Mouse (Mus musculus): Measurements from ENCODE around the gene Gm17584. TPM values are rescaled to one million over a fixed set of nuclear protein-coding genes. Genes with fewer than 3 reads are reported as not detected.

Gm17584 gene
- not detected for polyA plus RNA-seq (2017; shearing (Covaris generic))

DNA sequence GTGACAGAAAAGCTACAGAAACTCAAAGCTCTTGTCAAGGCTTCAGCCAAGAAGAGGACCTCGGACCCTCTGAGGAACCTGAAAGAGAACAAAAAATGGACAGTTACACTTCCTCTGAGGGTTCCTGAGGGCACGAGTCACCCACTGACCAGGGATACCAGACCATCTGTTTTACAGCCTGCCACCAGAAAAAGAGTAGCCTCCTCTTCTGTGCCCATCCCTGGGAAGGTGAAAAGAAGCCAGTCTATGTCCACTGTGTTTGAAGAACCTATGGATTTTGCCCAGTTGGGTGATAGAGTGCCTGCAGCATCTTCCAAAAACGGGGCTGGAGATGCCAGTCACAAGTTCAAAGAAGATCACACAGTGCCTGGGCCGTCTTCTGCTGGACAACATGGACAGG is at the start of gene Gm17584:
TSS of gene Gm17584 (plus strand) at position 301 of the 400 bp plus-strand sequence.

Other genes with a start within 250 kb of the Gm17584 start
- not detected for gene Gm17469, start 129.3 kb downstream of the Gm17584 start, polyA plus RNA-seq (2017; shearing (Covaris generic))